Mouse (Mus musculus) retina, postnatal 7 days (tissue): ENCODE measurements around the gene Rsu1.

ENCODE experiments used
- DNase-seq: peaks from one replicate; pipeline ENCODE4 v3.0.0-alpha.2; 2012; ENCODE audit warnings: low read depth, low spot score

Rsu1 gene

GRCm38 (mm10) chr2:13168743-13169142, 102.5 kb downstream of the Rsu1 start:
- no peak for DNase-seq

- no peak for DNase-seq
Measured at GRCm38 (mm10) chr2:13161717-13162116, 109.5 kb downstream of the Rsu1 start.

- no peak for DNase-seq
Measured at GRCm38 (mm10) chr2:13145245-13145644, 126.0 kb downstream of the Rsu1 start.

GRCm38 (mm10) chr2:13134890-13135289, 136.3 kb downstream of the Rsu1 start:
- DNase-seq: no peak

GRCm38 (mm10) chr2:13132841-13133240, 138.4 kb downstream of the Rsu1 start:
- DNase-seq: no peak

GRCm38 (mm10) chr2:13132406-13132805, 138.8 kb downstream of the Rsu1 start:
- no peak for DNase-seq

GRCm38 (mm10) chr2:13129859-13130258, 141.4 kb downstream of the Rsu1 start:
- no peak for DNase-seq

GRCm38 (mm10) chr2:13129337-13129736, 141.9 kb downstream of the Rsu1 start:
- no peak for DNase-seq

GRCm38 (mm10) chr2:13120461-13120860, 150.8 kb downstream of the Rsu1 start:
- peak; percentile 28 for DNase-seq

GRCm38 (mm10) chr2:13117896-13118295, 153.3 kb downstream of the Rsu1 start:
- no peak for DNase-seq

- no peak for DNase-seq
Measured at GRCm38 (mm10) chr2:13106531-13106930, 164.7 kb downstream of the Rsu1 start.

GRCm38 (mm10) chr2:13104388-13104787, 166.8 kb downstream of the Rsu1 start:
- DNase-seq: no peak

GRCm38 (mm10) chr2:13103797-13104200, 167.4 kb downstream of the Rsu1 start:
- no peak for DNase-seq

- no peak for DNase-seq
Measured at GRCm38 (mm10) chr2:13094045-13094444, 177.2 kb downstream of the Rsu1 start.

GRCm38 (mm10) chr2:13093570-13093969, 177.6 kb downstream of the Rsu1 start:
- DNase-seq: no peak

- DNase-seq: no peak
Measured at GRCm38 (mm10) chr2:13091399-13092015, 179.7 kb downstream of the Rsu1 start.

- no peak for DNase-seq
Measured at GRCm38 (mm10) chr2:13090841-13091240, 180.4 kb downstream of the Rsu1 start.

- no peak for DNase-seq
Measured at GRCm38 (mm10) chr2:13089861-13090260, 181.4 kb downstream of the Rsu1 start.

- DNase-seq: no peak
Measured at GRCm38 (mm10) chr2:13088266-13088665, 182.9 kb downstream of the Rsu1 start.

- no peak for DNase-seq
Measured at GRCm38 (mm10) chr2:13087811-13088210, 183.4 kb downstream of the Rsu1 start.

GRCm38 (mm10) chr2:13084223-13084622, 187.0 kb downstream of the Rsu1 start:
- DNase-seq: no peak

GRCm38 (mm10) chr2:13080476-13080875, 190.7 kb downstream of the Rsu1 start:
- DNase-seq: no peak

- DNase-seq: no peak
Measured at GRCm38 (mm10) chr2:13072243-13072642, 199.0 kb downstream of the Rsu1 start.
